Mouse (Mus musculus): ENCODE data around the gene Ten1. TPM values are rescaled to one million over a fixed set of nuclear protein-coding genes. Genes with fewer than 3 reads are reported as not detected.

Gene Ten1
- total RNA-seq, 1 experiment from 2014 or later: 14.2 TPM

DNA sequence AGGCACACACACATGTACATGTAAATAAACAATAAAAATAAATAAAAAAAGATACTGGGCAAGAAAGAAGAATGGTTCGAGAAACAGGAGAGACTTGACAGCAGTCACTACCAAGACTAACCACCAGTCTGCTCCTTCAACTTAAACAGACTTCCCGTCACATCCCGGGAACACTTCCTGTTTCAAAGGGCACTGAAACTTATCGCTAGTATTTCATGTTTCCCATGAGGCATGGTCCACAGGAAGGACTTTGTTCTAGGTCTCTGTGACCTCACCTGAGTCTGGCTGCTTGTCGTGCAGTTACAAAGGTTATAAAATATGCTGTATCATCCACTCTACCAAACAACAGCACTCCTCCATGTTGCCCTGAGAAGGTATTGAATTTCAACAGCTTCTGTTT is 3.4 kb upstream of the Ten1 start:
- no peak for ATAC-seq (ENCODE audit: extremely low read depth, insufficient number of reproducible peaks, low FRiP score, poor library complexity, severe bottlenecking)

DNA sequence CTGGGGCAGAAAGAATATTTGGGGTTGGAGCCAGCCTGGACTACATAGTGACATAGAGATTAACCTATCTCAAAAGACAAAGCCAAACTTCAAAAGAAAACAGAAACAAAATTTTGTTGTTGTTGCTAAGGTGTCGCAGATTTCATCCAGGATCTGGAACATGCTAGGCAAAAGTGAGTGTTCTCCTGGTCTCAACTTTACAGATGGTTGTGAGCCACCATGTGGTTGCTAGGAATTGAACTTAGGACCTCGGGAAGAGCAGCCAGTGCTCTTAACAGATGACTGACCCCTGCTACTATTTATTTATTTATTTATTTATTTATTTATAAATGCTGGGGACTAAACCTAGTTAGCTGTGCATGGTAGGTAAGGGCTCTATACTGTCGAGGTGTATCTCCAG is 2.3 kb upstream of the Ten1 start:
- no peak for ATAC-seq (ENCODE audit: extremely low read depth, insufficient number of reproducible peaks, low FRiP score, poor library complexity, severe bottlenecking)

DNA sequence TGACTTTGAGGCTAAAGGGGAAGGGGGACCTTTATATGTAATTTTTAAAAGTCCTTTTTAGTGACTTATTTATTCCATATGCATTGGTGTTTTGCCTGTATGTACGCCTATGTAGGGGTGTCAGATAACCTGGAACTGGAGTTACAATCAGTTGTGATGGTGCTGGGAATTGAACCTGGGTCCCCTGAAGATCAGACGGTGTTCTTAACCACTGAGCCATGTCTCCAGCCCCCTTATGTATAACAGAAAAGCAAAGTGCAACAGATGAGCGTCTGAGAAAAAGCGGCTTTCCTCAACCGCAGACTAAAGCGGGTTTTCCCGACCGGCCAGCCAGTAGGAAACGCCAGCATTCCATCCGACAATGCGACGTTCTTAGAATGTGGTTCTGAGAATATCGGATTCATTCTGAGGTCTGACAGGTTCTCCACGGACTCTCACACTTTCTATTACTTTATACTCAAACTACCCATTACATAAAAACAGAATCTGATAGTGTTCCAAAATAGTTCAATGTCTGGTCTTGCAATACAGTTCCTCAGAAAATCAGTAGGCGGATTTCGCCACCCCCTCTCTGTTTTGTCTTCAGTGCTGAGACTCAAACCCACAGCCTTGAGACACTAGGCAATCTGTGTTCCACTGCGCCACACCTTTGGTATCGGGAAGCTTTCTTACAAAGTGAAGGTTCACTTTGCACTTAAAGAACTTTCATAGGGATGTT is 1.6 kb upstream of the Ten1 start:
- no peak for ATAC-seq (ENCODE audit: extremely low read depth, insufficient number of reproducible peaks, low FRiP score, poor library complexity, severe bottlenecking)

GRCm38 (mm10) chr11:116197584-116197906 is 1.1 kb upstream of the Ten1 start:
- ATAC-seq (ENCODE audit: extremely low read depth, insufficient number of reproducible peaks, low FRiP score, poor library complexity, severe bottlenecking): no peak

DNA sequence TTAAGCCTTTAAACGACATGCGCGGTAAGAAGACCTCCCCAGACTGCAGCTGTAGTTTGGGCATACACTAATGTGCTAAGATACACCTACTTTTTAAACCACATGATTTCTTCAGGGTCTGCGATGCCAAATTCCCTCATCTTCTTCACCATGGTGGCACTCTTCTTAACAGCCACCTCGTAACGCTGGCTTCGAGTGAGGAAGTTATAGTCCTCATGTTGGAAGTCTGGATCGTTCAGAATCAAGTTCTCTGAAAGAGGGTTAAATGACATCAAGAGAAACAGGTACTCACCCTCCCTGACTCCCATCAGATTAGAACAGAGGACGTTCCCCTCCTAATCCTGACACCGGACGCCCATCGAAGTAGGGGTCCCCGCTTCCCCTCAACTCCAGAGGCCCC is 523 bp upstream of the Ten1 start:
- ATAC-seq (ENCODE audit: extremely low read depth, insufficient number of reproducible peaks, low FRiP score, poor library complexity, severe bottlenecking): no peak

DNA sequence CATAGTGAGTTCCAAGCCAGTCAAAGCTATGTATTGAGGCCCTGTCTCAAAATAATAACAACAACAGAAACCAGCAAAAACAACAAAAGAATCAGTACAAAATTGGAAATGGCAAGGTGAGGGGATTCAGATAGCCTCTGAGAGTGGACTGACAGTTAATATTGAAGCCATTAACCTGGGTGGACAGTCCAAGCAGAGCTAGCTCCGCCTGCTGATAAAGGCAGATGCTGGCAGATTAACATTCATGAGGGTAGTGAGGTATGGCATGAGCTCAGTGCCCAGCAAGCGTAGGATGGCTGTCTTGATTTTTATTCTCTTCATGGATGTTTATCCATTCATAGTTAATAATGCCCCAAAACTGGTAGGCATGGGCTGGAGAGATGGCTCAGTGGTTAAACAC is 2.5 kb downstream of the Ten1 start:
- no peak for ATAC-seq (ENCODE audit: extremely low read depth, insufficient number of reproducible peaks, low FRiP score, poor library complexity, severe bottlenecking)

DNA sequence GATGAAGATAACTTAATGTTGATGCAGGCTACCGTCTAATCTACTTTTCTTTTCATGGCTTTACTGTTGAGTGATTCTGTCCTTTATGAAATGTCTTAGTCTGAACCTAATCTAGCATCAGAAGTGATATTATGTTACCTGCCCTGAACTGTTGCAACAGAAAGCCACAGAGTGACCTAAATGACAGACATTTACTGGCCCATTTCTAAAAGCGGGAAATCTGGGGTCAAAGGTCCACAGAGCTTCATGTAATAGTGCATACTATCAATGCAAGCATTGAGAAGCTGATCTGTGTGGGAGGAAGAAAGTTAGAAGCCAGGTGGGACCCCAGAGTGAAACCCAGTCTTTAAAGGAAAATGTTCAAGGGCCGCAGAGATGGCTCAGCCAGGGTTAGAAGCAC is 4.5 kb downstream of the Ten1 start:
- ATAC-seq (ENCODE audit: extremely low read depth, insufficient number of reproducible peaks, low FRiP score, poor library complexity, severe bottlenecking): no peak

DNA sequence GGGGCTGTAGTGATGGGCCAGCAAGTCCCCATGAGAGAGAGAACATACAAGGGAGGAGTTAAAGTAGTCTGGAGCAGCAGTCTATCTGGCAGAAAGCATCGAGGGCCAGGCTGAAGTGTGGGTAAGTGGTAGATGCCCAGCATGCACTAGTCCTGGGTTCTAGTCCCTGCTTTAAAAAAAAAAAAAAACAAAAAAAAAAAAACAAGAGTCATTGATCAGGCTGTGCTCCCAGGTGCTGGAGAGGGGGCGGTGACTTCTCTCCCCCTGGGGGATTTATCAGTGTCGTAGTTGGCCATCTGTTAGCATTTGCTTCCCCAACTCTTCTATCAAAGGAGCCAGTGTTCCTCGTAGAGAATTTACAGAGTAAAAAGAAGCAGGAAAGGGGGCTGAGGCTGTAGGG is 8.0 kb downstream of the Ten1 start:
- ATAC-seq (ENCODE audit: extremely low read depth, insufficient number of reproducible peaks, low FRiP score, poor library complexity, severe bottlenecking): no peak

GRCm38 (mm10) chr11:116208660-116209059 is 10.0 kb downstream of the Ten1 start:
- no peak for ATAC-seq (ENCODE audit: extremely low read depth, insufficient number of reproducible peaks, low FRiP score, poor library complexity, severe bottlenecking)

- ATAC-seq (ENCODE audit: extremely low read depth, insufficient number of reproducible peaks, low FRiP score, poor library complexity, severe bottlenecking): no peak
These were observed 10.6 kb downstream of the Ten1 start for GRCm38 (mm10) chr11:116209257-116209656.

- ATAC-seq (ENCODE audit: extremely low read depth, insufficient number of reproducible peaks, low FRiP score, poor library complexity, severe bottlenecking): no peak
These were observed 12.0 kb downstream of the Ten1 start for GRCm38 (mm10) chr11:116210696-116211095.

DNA sequence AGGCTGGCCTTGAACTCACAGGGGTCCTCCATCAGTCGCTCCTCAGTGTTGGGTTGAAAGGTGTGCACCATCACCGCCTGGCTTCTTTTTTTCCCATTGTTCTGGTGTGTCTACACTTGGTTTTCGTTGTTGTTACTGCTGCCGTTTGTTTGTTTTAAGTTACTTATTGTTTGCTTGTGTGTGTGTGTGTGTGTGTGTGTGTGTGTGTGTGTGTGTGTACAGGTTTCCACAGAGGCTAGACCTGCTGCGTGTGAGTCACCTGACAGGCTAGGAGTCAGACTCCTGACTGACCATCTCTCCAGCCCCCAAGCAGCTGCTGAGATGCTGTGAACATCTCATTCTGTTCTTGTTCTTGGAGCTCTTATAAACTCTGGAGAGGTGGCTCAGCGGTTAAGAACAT is 14.2 kb downstream of the Ten1 start:
- ATAC-seq (ENCODE audit: extremely low read depth, insufficient number of reproducible peaks, low FRiP score, poor library complexity, severe bottlenecking): no peak

DNA sequence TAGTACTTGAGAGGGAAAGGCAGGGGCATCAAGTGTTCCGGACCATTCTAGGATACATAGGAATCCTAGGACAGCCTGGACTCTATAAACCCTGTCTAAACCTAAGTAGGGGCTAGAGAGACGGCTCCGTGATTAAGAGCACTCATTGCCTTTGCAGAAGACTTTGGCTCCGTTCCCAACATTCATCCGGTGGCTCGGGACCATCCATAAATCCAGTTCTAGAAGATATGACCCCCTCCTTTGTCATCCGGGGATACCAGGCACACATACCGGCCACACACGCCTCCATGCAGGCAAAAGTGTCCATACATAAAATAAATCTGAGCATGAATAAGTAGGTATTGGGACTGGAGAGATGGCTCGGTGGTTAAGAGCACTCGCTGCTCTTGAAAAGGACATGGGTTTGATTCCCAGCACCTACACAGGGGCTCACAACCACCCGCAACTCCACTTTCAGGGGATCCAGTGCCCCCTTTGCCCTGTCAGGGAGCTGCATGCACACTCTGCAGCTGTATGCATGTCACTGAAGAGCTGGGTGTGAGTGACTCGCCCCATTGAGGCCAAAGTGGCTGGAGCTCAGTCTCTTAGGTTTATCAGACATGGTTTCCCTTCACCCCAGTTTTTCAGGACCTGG is 15.3 kb downstream of the Ten1 start:
- no peak for ATAC-seq (ENCODE audit: extremely low read depth, insufficient number of reproducible peaks, low FRiP score, poor library complexity, severe bottlenecking)

- no peak for ATAC-seq (ENCODE audit: extremely low read depth, insufficient number of reproducible peaks, low FRiP score, poor library complexity, severe bottlenecking)
These were observed 16.5 kb downstream of the Ten1 start for GRCm38 (mm10) chr11:116215181-116215580.

- ATAC-seq (ENCODE audit: extremely low read depth, insufficient number of reproducible peaks, low FRiP score, poor library complexity, severe bottlenecking): no peak
These were observed 17.3 kb downstream of the Ten1 start for GRCm38 (mm10) chr11:116215991-116216390.

GRCm38 (mm10) chr11:116216549-116216948 is 17.9 kb downstream of the Ten1 start:
- no peak for ATAC-seq (ENCODE audit: extremely low read depth, insufficient number of reproducible peaks, low FRiP score, poor library complexity, severe bottlenecking)

DNA sequence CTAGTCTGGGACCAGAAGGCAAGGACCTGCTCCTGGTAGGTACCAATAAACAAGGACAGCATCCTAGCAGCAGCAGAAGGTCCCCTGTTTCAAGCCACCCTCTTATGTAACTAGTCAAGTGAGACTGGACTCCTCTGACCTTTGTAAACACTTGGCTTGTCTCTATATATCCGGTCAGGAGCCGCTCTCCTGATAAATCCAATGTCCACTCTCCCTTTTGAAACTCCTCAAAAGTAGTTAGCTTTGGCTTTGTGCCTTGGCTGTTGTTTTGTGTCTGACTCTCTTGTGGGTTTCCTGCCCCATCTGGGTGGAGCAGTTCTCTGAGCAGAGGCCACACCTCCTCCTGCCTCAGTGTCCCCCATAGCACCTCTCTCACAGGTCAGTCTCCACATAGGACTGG is 19.6 kb downstream of the Ten1 start:
- ATAC-seq (ENCODE audit: extremely low read depth, insufficient number of reproducible peaks, low FRiP score, poor library complexity, severe bottlenecking): no peak

GRCm38 (mm10) chr11:116218737-116219400 is 20.2 kb downstream of the Ten1 start:
- no peak for ATAC-seq (ENCODE audit: extremely low read depth, insufficient number of reproducible peaks, low FRiP score, poor library complexity, severe bottlenecking)

DNA sequence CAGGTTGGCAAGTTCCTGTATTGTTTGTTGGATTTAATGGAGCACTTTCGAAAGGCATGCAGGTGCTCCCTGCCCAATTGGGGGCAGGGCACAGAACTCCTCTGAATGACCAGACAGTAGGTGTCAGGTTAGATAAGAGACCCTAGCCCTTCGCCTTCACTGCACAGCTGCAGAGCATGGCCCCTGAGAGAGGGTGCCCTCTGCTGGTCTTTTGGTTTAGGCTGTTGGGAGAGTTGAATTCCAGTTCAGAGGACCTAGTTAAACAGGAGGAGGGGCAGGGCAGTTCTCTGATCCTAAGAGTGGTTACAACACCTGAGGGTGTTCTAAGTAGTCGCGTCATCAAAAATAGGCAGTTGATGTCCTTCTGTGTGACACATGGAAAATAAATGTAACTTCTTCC is 21.2 kb downstream of the Ten1 start:
- ATAC-seq (ENCODE audit: extremely low read depth, insufficient number of reproducible peaks, low FRiP score, poor library complexity, severe bottlenecking): no peak

DNA sequence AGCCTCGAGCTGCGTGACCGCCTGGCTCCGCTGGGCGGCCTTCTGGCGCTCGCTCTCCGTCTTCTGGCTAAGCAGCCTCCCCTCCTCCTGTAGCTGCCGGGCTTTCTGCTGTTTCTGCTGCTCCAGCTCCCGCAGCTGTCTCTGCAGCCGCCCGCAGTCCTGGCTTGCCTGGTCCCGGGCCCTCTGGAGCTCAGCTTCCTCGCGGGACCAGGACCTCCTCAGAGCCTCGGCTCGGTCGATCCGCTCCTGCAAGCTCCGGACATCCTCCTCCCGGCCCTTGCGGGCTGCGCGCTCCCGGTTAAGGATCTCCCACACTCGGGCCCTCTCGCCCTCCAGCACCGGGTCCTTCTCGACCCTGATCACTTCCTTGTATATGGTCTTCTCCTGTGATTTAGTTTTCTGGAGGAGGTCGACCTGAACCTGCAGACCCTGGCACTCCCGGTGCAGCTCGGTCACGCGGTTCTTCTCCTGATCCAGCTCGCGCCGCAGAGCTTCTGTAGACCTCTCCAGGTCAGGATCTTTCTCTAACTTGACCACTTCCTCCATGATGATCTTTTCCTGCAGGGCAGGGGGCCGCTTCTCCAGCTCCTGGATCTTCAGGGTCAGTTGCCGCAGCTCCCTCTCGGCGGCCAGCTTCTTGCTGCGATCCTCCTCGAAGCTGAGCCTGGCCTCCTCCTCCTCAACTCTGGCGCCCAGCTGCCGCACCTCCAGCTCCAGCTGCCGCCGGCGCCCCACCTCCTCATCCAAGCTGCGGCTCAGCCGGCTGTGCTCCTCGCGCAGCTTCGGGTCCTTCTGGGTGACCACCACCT is 23.5 kb downstream of the Ten1 start:
- ATAC-seq (ENCODE audit: extremely low read depth, insufficient number of reproducible peaks, low FRiP score, poor library complexity, severe bottlenecking): no peak

All from neutrophil, adult 5-6 weeks (primary cell).